Mouse (Mus musculus) olfactory bulb, adult 2 months (tissue): ENCODE measurements around the gene Ankfn1.

Source experiments
- CTCF ChIP-seq: fragments of 200-500 bp; IDR thresholded peaks from 2 replicates; pipeline ENCODE4 v1.5.1; 2012; ENCODE audit warnings: low read depth, mild to moderate bottlenecking, low read length, moderate library complexity; ENCODE audit not compliant: insufficient read depth
- POLR2A ChIP-seq: fragments of 200-500 bp; IDR thresholded peaks from 2 replicates; pipeline ENCODE4 v1.6.1; 2012; ENCODE audit warnings: mild to moderate bottlenecking, low read depth, low read length, moderate library complexity; ENCODE audit not compliant: insufficient read depth

GRCm38 (mm10) chr11:89627232-89627631, 150.2 kb downstream of the Ankfn1 start:
- TF ChIP-seq CTCF, result no peak
- no peak for TF ChIP-seq POLR2A
